Mouse (Mus musculus) adrenal gland, postnatal 0 days (tissue): Measurements from ENCODE around the gene Psmd7. TPM values are rescaled to one million over a fixed set of nuclear protein-coding genes. Genes with fewer than 3 reads are reported as not detected.
A peak's percentile ranks its signal among the peaks of the same experiment; 100 is the strongest.

Experiments
- microRNA-seq: library from miRNA; unstranded; fragments of <30 nt; microRNA quantifications from one replicate; pipeline ENCODE4, GENCODE M21; 2016; ENCODE audit warnings: borderline replicate concordance; ENCODE audit not compliant: insufficient number of aligned reads
- polyA plus RNA-seq: library from polyadenylated mRNA; unstranded; fragments of >200 nt; fragmentation: Nextera tagmentation; extraction: Ambion mirVana; gene quantifications from 2 replicates; pipeline ENCODE4 v1.2.1, GENCODE M21; 2015

Gene Psmd7
- 146 and 170 TPM in 2 replicates for polyA plus RNA-seq

DNA sequence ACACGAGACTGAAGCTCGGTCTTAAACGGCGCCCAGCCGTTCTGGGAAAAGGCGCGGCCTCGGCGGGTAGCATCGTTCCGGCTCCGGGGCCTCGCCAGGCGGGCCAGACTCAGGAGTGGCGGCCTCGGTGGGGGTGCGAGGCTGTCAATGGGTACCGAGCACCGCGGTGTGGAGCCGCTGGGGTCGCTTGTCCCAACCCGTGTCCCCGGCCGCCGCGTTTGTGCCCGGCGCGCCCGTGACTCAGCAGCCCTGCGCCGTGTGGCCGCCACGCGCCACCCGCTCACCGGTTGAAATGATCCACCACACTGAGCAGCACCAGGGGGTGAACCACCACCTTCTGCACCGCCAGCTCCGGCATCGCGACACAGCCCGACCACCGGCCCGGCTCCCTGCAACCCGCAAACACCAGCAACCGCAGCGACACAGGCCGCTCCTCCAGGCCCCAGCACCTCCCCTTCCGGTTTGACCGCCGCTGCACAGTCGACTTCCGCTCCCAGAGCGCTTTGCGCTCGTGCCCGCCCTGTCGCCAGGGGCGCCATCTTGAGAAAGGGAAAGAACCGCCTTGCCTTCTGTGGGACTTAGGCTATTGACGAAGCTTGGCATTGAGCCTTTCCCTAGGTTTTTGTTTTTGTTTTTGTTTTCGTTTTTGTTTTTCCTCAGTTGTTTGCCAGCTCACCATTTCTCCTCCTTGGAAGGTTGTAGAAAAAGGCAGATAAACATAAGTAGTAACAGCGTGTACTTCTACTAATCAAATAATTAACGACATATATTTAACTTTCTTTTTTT is at the start of gene Psmd7:
Psmd7 (minus strand) TSS at position 470 of the 786 bp plus-strand sequence.

Small RNAs within 50 kb of the gene (microRNA-seq; reads per million reads assigned to microRNA genes)
- 2,221 reads per million, percentile 85 among the genes with 10 or more reads in this experiment for gene Mir140

Other genes starting within 250 kb of the Psmd7 start
- 14.2 and 17.3 TPM in 2 replicates for gene Nqo1, start 185.3 kb downstream of the Psmd7 start, polyA plus RNA-seq
- gene Nob1, start 163.4 kb downstream of the Psmd7 start, polyA plus RNA-seq = 40.6 and 48.1 TPM in 2 replicates
- gene Wwp2, start 152.1 kb downstream of the Psmd7 start, polyA plus RNA-seq = 18.4 and 24.2 TPM in 2 replicates